11 mouse cellular contexts compared by ENCODE assay signal in genomic region chr11:42650111-42650510, GRCm38 (mm10).
A peak's percentile ranks its signal among the peaks of the same experiment; 100 is the strongest.
DNase-seq lines count a peak whose midpoint lies in the region; ATAC-seq lines count a peak whose summit lies in the region.
"Had no signal": no experiment of that assay in that cellular context is flagged by ENCODE, and none has a peak within 500 bp of the region (broad histone marks: within the 10 kb centered on the region; RNA-seq: fewer than 3 reads in every experiment).

No protein-coding gene starts in this region.

- H3K4me3 ChIP-seq in hindbrain, embryonic 16.5 days (ENCODE audit: low read length): no peak overlapping the region
- H3K4me3 ChIP-seq in hindbrain, embryonic 10.5 days: no peak overlapping the region
- no peak overlapping the region for H3K4me3 ChIP-seq in neural tube, embryonic 14.5 days (ENCODE audit: low read depth, low read length)
- no peak overlapping the region for H3K4me3 ChIP-seq in embryonic facial prominence, embryonic 14.5 days (ENCODE audit: low read depth, low read length)
- H3K4me3 ChIP-seq in intestine, embryonic 15.5 days (replicated peaks): no peak overlapping the region
- H3K4me3 ChIP-seq: embryonic facial prominence, embryonic 12.5 days had no signal

- no peaks in the 10 kb centered on the region for H3K9me3 ChIP-seq in hindbrain, embryonic 16.5 days (ENCODE audit: control insufficient read depth, low read length)
- no peaks in the 10 kb centered on the region for H3K9me3 ChIP-seq in hindbrain, embryonic 10.5 days
- H3K9me3 ChIP-seq in neural tube, embryonic 14.5 days (ENCODE audit: control insufficient read depth, low read length): no peaks in the 10 kb centered on the region
- no peaks in the 10 kb centered on the region for H3K9me3 ChIP-seq in embryonic facial prominence, embryonic 14.5 days (ENCODE audit: control insufficient read depth, low read length)
- H3K9me3 ChIP-seq in intestine, embryonic 15.5 days: no peaks in the 10 kb centered on the region
- H3K9me3 ChIP-seq: embryonic facial prominence, embryonic 12.5 days had no signal

- no peak for DNase-seq in hindbrain, embryonic 10.5 days (ENCODE audit: low spot score)
- DNase-seq in neural tube, embryonic 10.5 days (ENCODE audit: extremely low spot score, low spot score): no peak
- peak; percentile 1 for DNase-seq in embryonic facial prominence, embryonic 14.5 days (ENCODE audit: low spot score)
- DNase-seq in retina, embryonic 14.5 days (ENCODE audit: low spot score): peak; percentile 9
- DNase-seq in right cerebral cortex, postnatal 36 days (ENCODE audit: low spot score in 2 of 2): no peak
- DNase-seq: adrenal gland, postnatal 14 days; lung, adult 18-20 months had no signal

- 56% methylated on average over 5 of the region's 5 CpGs for WGBS in hindbrain, embryonic 16.5 days
- 72% methylated on average over 5 of the region's 5 CpGs for WGBS in hindbrain, embryonic 10.5 days
- WGBS in neural tube, embryonic 14.5 days: 25% methylated on average over 5 of the region's 5 CpGs
- 53% methylated on average over 5 of the region's 5 CpGs for WGBS in embryonic facial prominence, embryonic 14.5 days
- WGBS in intestine, embryonic 15.5 days: 48% methylated on average over 5 of the region's 5 CpGs

- ATAC-seq in hindbrain, embryonic 16.5 days: peak; percentile 73; the same call in 1 of the 2 replicates
- ATAC-seq in neural tube, embryonic 14.5 days (ENCODE audit: low read depth): peak; percentile 65; the same call in 1 of the 2 replicates
- no peak for ATAC-seq in embryonic facial prominence, embryonic 14.5 days (ENCODE audit: low read depth)
- no peak for ATAC-seq in intestine, embryonic 15.5 days

- no peak overlapping the region for H3K4me2 ChIP-seq in hindbrain, embryonic 16.5 days (ENCODE audit: low read length)
- no peak overlapping the region for H3K4me2 ChIP-seq in neural tube, embryonic 14.5 days (ENCODE audit: low read depth, low read length)
- no peak overlapping the region for H3K4me2 ChIP-seq in embryonic facial prominence, embryonic 14.5 days (ENCODE audit: low read depth, low read length)
- H3K4me2 ChIP-seq in intestine, embryonic 15.5 days (replicated peaks): no peak overlapping the region
- H3K4me2 ChIP-seq: embryonic facial prominence, embryonic 12.5 days had no signal

- H3K27ac ChIP-seq in hindbrain, embryonic 16.5 days (ENCODE audit: low read depth, low read length): no peak overlapping the region
- H3K27ac ChIP-seq in hindbrain, embryonic 10.5 days: no peak overlapping the region
- no peak overlapping the region for H3K27ac ChIP-seq in neural tube, embryonic 14.5 days (ENCODE audit: low read depth, low read length)
- H3K27ac ChIP-seq in embryonic facial prominence, embryonic 14.5 days (replicated peaks; ENCODE audit: low read depth, low read length): no peak overlapping the region
- no peak overlapping the region for H3K27ac ChIP-seq in intestine, embryonic 15.5 days
- H3K27ac ChIP-seq: embryonic facial prominence, embryonic 12.5 days had no signal

- no peaks in the 10 kb centered on the region for H3K4me1 ChIP-seq in hindbrain, embryonic 16.5 days (ENCODE audit: control insufficient read depth, insufficient read depth, low read depth, low read length)
- no peaks in the 10 kb centered on the region for H3K4me1 ChIP-seq in hindbrain, embryonic 10.5 days (replicated peaks)
- H3K4me1 ChIP-seq in neural tube, embryonic 14.5 days (ENCODE audit: control insufficient read depth, insufficient read depth, low read length): no peaks in the 10 kb centered on the region
- H3K4me1 ChIP-seq in embryonic facial prominence, embryonic 14.5 days (ENCODE audit: control insufficient read depth, insufficient read depth, low read length): no peaks in the 10 kb centered on the region
- no peaks in the 10 kb centered on the region for H3K4me1 ChIP-seq in intestine, embryonic 15.5 days (replicated peaks)
- H3K4me1 ChIP-seq: embryonic facial prominence, embryonic 12.5 days had no signal

- no peaks in the 10 kb centered on the region for H3K36me3 ChIP-seq in hindbrain, embryonic 16.5 days (ENCODE audit: control insufficient read depth, insufficient read depth, low read length)
- no peaks in the 10 kb centered on the region for H3K36me3 ChIP-seq in hindbrain, embryonic 10.5 days
- H3K36me3 ChIP-seq in neural tube, embryonic 14.5 days (ENCODE audit: control insufficient read depth, insufficient read depth, low read length): no peaks in the 10 kb centered on the region
- no peaks in the 10 kb centered on the region for H3K36me3 ChIP-seq in embryonic facial prominence, embryonic 14.5 days (ENCODE audit: control insufficient read depth, insufficient read depth, low read length)
- H3K36me3 ChIP-seq in intestine, embryonic 15.5 days: no peaks in the 10 kb centered on the region
- H3K36me3 ChIP-seq: embryonic facial prominence, embryonic 12.5 days had no signal

- no peaks in the 10 kb centered on the region for H3K27me3 ChIP-seq in hindbrain, embryonic 16.5 days (replicated peaks; ENCODE audit: control insufficient read depth, insufficient read depth, low read length)
- no peaks in the 10 kb centered on the region for H3K27me3 ChIP-seq in hindbrain, embryonic 10.5 days (ENCODE audit: insufficient read depth, poor library complexity, severe bottlenecking)
- no peaks in the 10 kb centered on the region for H3K27me3 ChIP-seq in neural tube, embryonic 14.5 days (ENCODE audit: control insufficient read depth, insufficient read depth, low read length)
- H3K27me3 ChIP-seq in embryonic facial prominence, embryonic 14.5 days (replicated peaks; ENCODE audit: control insufficient read depth, insufficient read depth, low read length): no peaks in the 10 kb centered on the region
- H3K27me3 ChIP-seq in intestine, embryonic 15.5 days (replicated peaks): no peaks in the 10 kb centered on the region
- H3K27me3 ChIP-seq: embryonic facial prominence, embryonic 12.5 days had no signal

- no peak overlapping the region for H3K9ac ChIP-seq in hindbrain, embryonic 16.5 days (ENCODE audit: low read depth, low read length)
- no peak overlapping the region for H3K9ac ChIP-seq in neural tube, embryonic 14.5 days (replicated peaks; ENCODE audit: low read depth, low read length)
- H3K9ac ChIP-seq in embryonic facial prominence, embryonic 14.5 days (ENCODE audit: low read depth, low read length): no peak overlapping the region
- H3K9ac ChIP-seq in intestine, embryonic 15.5 days: no peak overlapping the region
- H3K9ac ChIP-seq: embryonic facial prominence, embryonic 12.5 days had no signal

Comparison
In these comparisons a context has a peak if more than half of its experiments do, and no peak if none do; other contexts are left out.
1. ATAC-seq: peak in hindbrain, embryonic 16.5 days (single experiment) and neural tube, embryonic 14.5 days (single experiment); none in embryonic facial prominence, embryonic 14.5 days (single experiment) and intestine, embryonic 15.5 days (single experiment).
2. DNase-seq: peak in embryonic facial prominence, embryonic 14.5 days (single experiment) and retina, embryonic 14.5 days (single experiment); none in hindbrain, embryonic 10.5 days (single experiment), neural tube, embryonic 10.5 days (single experiment) and right cerebral cortex, postnatal 36 days (0 of 2).